Mouse (Mus musculus): ENCODE measurements around the gene Sept4. TPM values are rescaled to one million over a fixed set of nuclear protein-coding genes. Genes with fewer than 3 reads are reported as not detected.

Sept4 gene
- polyA plus RNA-seq (2014; fragmentation: Illumina TruSeq; extraction: RNeasy Lipid Tissue Mini Kit (QIAGEN cat#74804); ENCODE audit: low read depth, low replicate concordance), result 10.8 TPM

GRCm38 (mm10) chr11:87568255-87568953, at the start of gene Sept4:
Sept4 (plus strand) TSS chr11:87568903.

GRCm38 (mm10) chr11:87566501-87566900, 2.2 kb upstream of the Sept4 start, which contains the start of gene Gm11492:
Gm11492 (plus strand) TSS chr11:87566653.

GRCm38 (mm10) chr11:87591526-87592353, 23.0 kb downstream of the Sept4 start, which contains the start of gene Mtmr4:
Mtmr4 (plus strand) TSS chr11:87592162.

GRCm38 (mm10) chr11:87616790-87617474, 48.2 kb downstream of the Sept4 start, which contains the start of gene Hsf5:
Hsf5 (plus strand) TSS chr11:87617164.

Other genes with a start within 250 kb of the Sept4 start
- 3.3 TPM for gene Ppm1e, start 209.9 kb upstream of the Sept4 start, polyA plus RNA-seq (2014; fragmentation: Illumina TruSeq; extraction: RNeasy Lipid Tissue Mini Kit (QIAGEN cat#74804); ENCODE audit: low read depth, low replicate concordance)
- gene Rad51c, start 163.9 kb upstream of the Sept4 start, polyA plus RNA-seq (2014; fragmentation: Illumina TruSeq; extraction: RNeasy Lipid Tissue Mini Kit (QIAGEN cat#74804); ENCODE audit: low read depth, low replicate concordance), result 3.4 TPM
- gene Tex14, start 163.8 kb upstream of the Sept4 start, polyA plus RNA-seq (2014; fragmentation: Illumina TruSeq; extraction: RNeasy Lipid Tissue Mini Kit (QIAGEN cat#74804); ENCODE audit: low read depth, low replicate concordance), result 0.69 TPM
- not detected for gene Gm11492, start 2.2 kb upstream of the Sept4 start, polyA plus RNA-seq (2014; fragmentation: Illumina TruSeq; extraction: RNeasy Lipid Tissue Mini Kit (QIAGEN cat#74804); ENCODE audit: low read depth, low replicate concordance)
- 33.6 TPM for gene Mtmr4, start 23.3 kb downstream of the Sept4 start, polyA plus RNA-seq (2014; fragmentation: Illumina TruSeq; extraction: RNeasy Lipid Tissue Mini Kit (QIAGEN cat#74804); ENCODE audit: low read depth, low replicate concordance)
- not detected for gene Hsf5, start 48.3 kb downstream of the Sept4 start, polyA plus RNA-seq (2014; fragmentation: Illumina TruSeq; extraction: RNeasy Lipid Tissue Mini Kit (QIAGEN cat#74804); ENCODE audit: low read depth, low replicate concordance)
- gene Rnf43, start 93.8 kb downstream of the Sept4 start, polyA plus RNA-seq (2014; fragmentation: Illumina TruSeq; extraction: RNeasy Lipid Tissue Mini Kit (QIAGEN cat#74804); ENCODE audit: low read depth, low replicate concordance), result 4.7 TPM
- gene Supt4a, start 168.6 kb downstream of the Sept4 start, polyA plus RNA-seq (2014; fragmentation: Illumina TruSeq; extraction: RNeasy Lipid Tissue Mini Kit (QIAGEN cat#74804); ENCODE audit: low read depth, low replicate concordance), result 22.1 TPM
- gene Tspoap1, start 191.6 kb downstream of the Sept4 start, polyA plus RNA-seq (2014; fragmentation: Illumina TruSeq; extraction: RNeasy Lipid Tissue Mini Kit (QIAGEN cat#74804); ENCODE audit: low read depth, low replicate concordance), result 0.65 TPM
- not detected for gene Mpo, start 224.7 kb downstream of the Sept4 start, polyA plus RNA-seq (2014; fragmentation: Illumina TruSeq; extraction: RNeasy Lipid Tissue Mini Kit (QIAGEN cat#74804); ENCODE audit: low read depth, low replicate concordance)

Data from kidney, adult 10 weeks (tissue).